Mouse (Mus musculus) heart, embryonic 11.5 days (tissue): ENCODE results near the gene Tfr2. TPM values are rescaled to one million over a fixed set of nuclear protein-coding genes. Genes with fewer than 3 reads are reported as not detected.

Source experiments
- ATAC-seq: fragments of 200-750 bp; cut with Nextera tagmentation; replicated peaks from 2 replicates; pipeline ENCODE4 v1.8.0; 2017; ENCODE audit warnings: moderate library complexity; ENCODE audit not compliant: insufficient number of reproducible peaks, low FRiP score, low TSS enrichment
- H3K27ac ChIP-seq: fragments of 300-500 bp; sonication (generic); 2 replicates; pipeline ENCODE4 v1.5.1; 2014; ENCODE audit warnings: mild to moderate bottlenecking, low read depth, low read length
- H3K27me3 ChIP-seq: fragments of 300-500 bp; sonication (generic); 2 replicates; pipeline ENCODE4 v1.6.1; 2014; ENCODE audit warnings: mild to moderate bottlenecking, low read length, mixed read lengths; ENCODE audit not compliant: control insufficient read depth, insufficient read depth
- H3K36me3 ChIP-seq: fragments of 300-500 bp; sonication (generic); 2 replicates; pipeline ENCODE4 v1.6.1; 2014; ENCODE audit warnings: mild to moderate bottlenecking, low read length, moderate library complexity, mixed read lengths; ENCODE audit not compliant: control insufficient read depth, insufficient read depth
- H3K4me1 ChIP-seq: fragments of 300-500 bp; sonication (generic); 2 replicates; pipeline ENCODE4 v1.6.1; 2014; ENCODE audit warnings: low read length; ENCODE audit not compliant: control insufficient read depth, insufficient read depth
- H3K4me2 ChIP-seq: fragments of 300-500 bp; sonication (generic); 2 replicates; pipeline ENCODE4 v1.6.1; 2014; ENCODE audit warnings: mild to moderate bottlenecking, moderate library complexity
- H3K4me3 ChIP-seq: fragments of 300-500 bp; sonication (generic); 2 replicates; pipeline ENCODE4 v1.5.1; 2014; ENCODE audit warnings: low read depth, low read length
- H3K9ac ChIP-seq: fragments of 300-500 bp; sonication (generic); 2 replicates; pipeline ENCODE4 v1.6.1; 2014; ENCODE audit warnings: mild to moderate bottlenecking, low read depth, low read length, moderate library complexity
- H3K9me3 ChIP-seq: fragments of 300-500 bp; sonication (generic); replicated peaks from 2 replicates; pipeline ENCODE4 v1.6.1; 2016; ENCODE audit warnings: low read length; ENCODE audit not compliant: control insufficient read depth
- WGBS: fragments of 180-500 bp; shearing (Covaris S2); extraction: QIAGEN DNeasy Blood & Tissue Kit; methylation state at CpG from one replicate; pipeline ENCODE4 v1.1.7; 2014; ENCODE audit not compliant: insufficient replicate concordance; 5-methylcytosine and 5-hydroxymethylcytosine counted together
- polyA plus RNA-seq: library from polyadenylated mRNA; unstranded; fragments of >200 nt; fragmentation: Nextera tagmentation; extraction: Ambion mirVana; gene quantifications from 2 replicates; pipeline ENCODE4 v1.2.1, GENCODE M21; 2014

The Tfr2 gene
- polyA plus RNA-seq, 1 experiment from 2014 or later, result 3.5 TPM

- ATAC-seq, result no peak
- H3K4me1 ChIP-seq, result peaks cover 10% of the 10 kb centered on the region; the same call in 1 of the 2 replicates
- no peak overlapping the region for H3K9ac ChIP-seq
Observed at GRCm38 (mm10) chr5:137527413-137527812, 42.2 kb upstream of the Tfr2 start.

DNA sequence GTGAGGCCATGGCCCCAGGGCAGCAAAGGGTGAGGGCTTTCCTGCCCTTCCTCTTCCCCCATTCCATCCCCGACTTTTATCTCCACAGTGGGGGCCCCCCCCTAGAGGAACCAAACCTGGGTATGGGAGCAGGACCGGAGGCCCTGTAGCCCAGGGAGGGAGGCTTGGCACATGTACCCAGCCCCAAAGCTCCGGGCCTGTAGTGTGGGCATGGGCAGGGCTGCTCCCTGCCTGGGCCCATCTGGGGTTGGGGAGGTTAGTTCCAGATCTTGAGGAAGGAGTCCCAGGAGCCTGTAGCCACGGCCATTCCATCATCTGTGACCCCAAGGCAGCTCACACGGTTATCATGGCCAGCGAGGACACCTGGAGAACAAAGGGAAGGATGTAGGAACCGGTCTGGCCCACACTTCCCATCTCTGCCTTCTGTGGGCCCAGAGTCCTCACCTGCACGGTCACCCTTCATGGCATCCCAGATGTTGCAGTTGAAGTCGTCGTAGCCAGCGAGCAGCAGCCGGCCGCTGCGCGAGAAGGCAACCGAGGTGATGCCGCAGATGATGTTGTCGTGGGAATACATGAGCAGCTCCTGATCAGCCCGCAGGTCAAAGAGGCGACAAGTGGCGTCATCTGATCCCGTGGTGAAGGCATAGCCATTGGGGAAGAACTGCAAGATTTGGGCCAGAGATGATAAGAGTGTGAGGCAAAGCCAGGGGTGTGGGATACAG is 41.2 kb upstream of the Tfr2 start:
- peaks cover 10% of the 10 kb centered on the region; the same call in 1 of the 2 replicates for H3K4me1 ChIP-seq
- H3K27me3 ChIP-seq, result no peaks in the 10 kb centered on the region
- peaks cover 48% of the 10 kb centered on the region for H3K36me3 ChIP-seq
- no peak overlapping the region for H3K4me3 ChIP-seq
- WGBS, result 82% methylated on average over 22 of the region's 22 CpGs
- no peak overlapping the region for H3K4me2 ChIP-seq
- ATAC-seq, result no peak
- H3K9ac ChIP-seq, result peak overlapping the region; percentile 10; the same call in 1 of the 2 replicates
- no peaks in the 10 kb centered on the region for H3K9me3 ChIP-seq
- no peak overlapping the region for H3K27ac ChIP-seq

More at GRCm38 (mm10) chr5:137527413-137527812, 42.2 kb upstream of the Tfr2 start:
- Histone ChIP-seq H3K4me3 (no peak overlapping the region), H3K36me3 (peaks cover 57% of the 10 kb centered on the region), H3K27me3 (no peaks in the 10 kb centered on the region), H3K9me3 (no peaks in the 10 kb centered on the region), H3K4me2 (no peak overlapping the region), H3K27ac (no peak overlapping the region)
- WGBS, result 80% methylated on average over 1 of the region's 1 CpGs

GRCm38 (mm10) chr5:137529221-137529995 is 40.2 kb upstream of the Tfr2 start:
- Histone ChIP-seq H3K27ac (no peak overlapping the region; the same call in 1 of the 2 replicates), H3K36me3 (peaks cover 38% of the 10 kb centered on the region), H3K9ac (no peak overlapping the region), H3K9me3 (no peaks in the 10 kb centered on the region), H3K4me1 (peaks cover 10% of the 10 kb centered on the region; the same call in 1 of the 2 replicates), H3K27me3 (no peaks in the 10 kb centered on the region), H3K4me2 (no peak overlapping the region), H3K4me3 (peak overlapping the region; percentile 10; the same call in 1 of the 2 replicates)
- 79% methylated on average over 15 of the region's 15 CpGs for WGBS
- no peak for ATAC-seq

GRCm38 (mm10) chr5:137530075-137530474 is 39.6 kb upstream of the Tfr2 start:
- no peaks in the 10 kb centered on the region for H3K9me3 ChIP-seq
- H3K4me1 ChIP-seq, result peaks cover 10% of the 10 kb centered on the region; the same call in 1 of the 2 replicates
- no peak for ATAC-seq
- WGBS, result 80% methylated on average over 8 of the region's 8 CpGs
- H3K27ac ChIP-seq, result peak overlapping the region; percentile 41
- H3K9ac ChIP-seq, result peak overlapping the region; percentile 72
- peak overlapping the region; percentile 99 for H3K4me2 ChIP-seq
- H3K4me3 ChIP-seq, result peak overlapping the region; percentile 75
- no peaks in the 10 kb centered on the region for H3K27me3 ChIP-seq
- H3K36me3 ChIP-seq, result peaks cover 32% of the 10 kb centered on the region

- WGBS, result 1% methylated on average over 40 of the region's 46 CpGs
- peak overlapping the region; percentile 41 for H3K27ac ChIP-seq
- peak; percentile 24; the same call in 1 of the 2 replicates for ATAC-seq
- peaks cover 10% of the 10 kb centered on the region; the same call in 1 of the 2 replicates for H3K4me1 ChIP-seq
- peak overlapping the region; percentile 99 for H3K4me2 ChIP-seq
- H3K9me3 ChIP-seq, result no peaks in the 10 kb centered on the region
- peaks cover 25% of the 10 kb centered on the region for H3K36me3 ChIP-seq
- no peaks in the 10 kb centered on the region for H3K27me3 ChIP-seq
- peak overlapping the region; percentile 72 for H3K9ac ChIP-seq
- H3K4me3 ChIP-seq, result peak overlapping the region; percentile 75
Observed at GRCm38 (mm10) chr5:137530588-137531413, 38.8 kb upstream of the Tfr2 start.

DNA sequence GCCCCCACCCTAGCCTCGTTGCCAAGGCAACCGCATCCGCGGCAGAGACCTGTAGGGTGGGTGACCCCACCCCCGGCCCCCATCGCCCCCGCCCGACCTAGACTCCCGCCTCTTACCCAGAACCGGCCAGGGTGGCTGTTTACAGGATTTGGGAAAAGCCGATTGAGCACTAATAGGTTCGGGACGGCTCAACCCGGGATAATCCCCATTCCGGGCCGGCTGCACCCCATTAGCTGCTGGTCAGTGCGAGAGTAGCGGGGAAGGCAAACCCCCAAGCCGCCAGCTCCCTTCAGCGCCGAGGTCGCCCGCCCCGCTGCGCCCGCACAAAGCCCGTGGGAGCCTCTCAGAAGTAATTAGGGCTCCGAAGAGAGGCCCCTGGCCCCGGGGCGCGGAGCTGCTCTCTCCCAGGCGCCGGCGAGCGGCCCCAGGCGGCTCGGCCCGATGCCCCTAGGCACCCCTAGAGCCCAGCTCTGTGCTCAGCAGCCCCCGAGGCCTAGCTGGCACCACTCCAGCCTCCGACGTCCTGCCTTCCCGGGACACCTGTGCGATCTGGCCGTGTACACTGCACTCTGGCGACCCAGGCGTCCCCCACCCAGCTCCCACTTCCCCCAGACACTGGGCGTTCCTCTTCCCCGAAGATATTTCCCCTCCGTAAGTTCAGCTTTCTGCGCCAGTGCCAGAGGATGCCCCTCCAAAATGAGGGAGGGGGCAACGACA is 38.1 kb upstream of the Tfr2 start:
- Histone ChIP-seq H3K27ac (peak overlapping the region; percentile 41), H3K9me3 (no peaks in the 10 kb centered on the region), H3K4me1 (peaks cover 7% of the 10 kb centered on the region; the same call in 1 of the 2 replicates), H3K9ac (peak overlapping the region; percentile 72), H3K36me3 (peaks cover 25% of the 10 kb centered on the region), H3K4me2 (peak overlapping the region; percentile 99), H3K27me3 (no peaks in the 10 kb centered on the region), H3K4me3 (peak overlapping the region; percentile 75)
- WGBS, result under 1% methylated on average over 51 of the region's 51 CpGs
- ATAC-seq, result 0 out of 2 replicates have a peak, but pooled peaks have one; percentile 0

GRCm38 (mm10) chr5:137532131-137532807 is 37.4 kb upstream of the Tfr2 start:
- peak overlapping the region; percentile 72 for H3K9ac ChIP-seq
- H3K4me1 ChIP-seq, result peaks cover 7% of the 10 kb centered on the region; the same call in 1 of the 2 replicates
- no peaks in the 10 kb centered on the region for H3K27me3 ChIP-seq
- peak overlapping the region; percentile 41 for H3K27ac ChIP-seq
- H3K36me3 ChIP-seq, result peaks cover 25% of the 10 kb centered on the region
- no peak for ATAC-seq
- under 1% methylated on average over 19 of the region's 19 CpGs for WGBS
- H3K4me3 ChIP-seq, result peak overlapping the region; percentile 75
- no peaks in the 10 kb centered on the region for H3K9me3 ChIP-seq
- peak overlapping the region; percentile 99 for H3K4me2 ChIP-seq
